Comparison of ENCODE assay signal across 13 mouse cellular contexts in genomic region chr14:124264541-124265059, GRCm38 (mm10).
"Had no signal": no experiment of that assay in that cellular context is flagged by ENCODE, and none has a peak within 500 bp of the region (broad histone marks: within the 10 kb centered on the region; RNA-seq: fewer than 3 reads in every experiment).

No protein-coding gene starts in this region.

- H3K27ac ChIP-seq: layer of hippocampus, adult 2 months; limb, embryonic 13.5 days; liver, embryonic 14.5 days; neural tube, embryonic 13.5 days had no signal

- H3K4me1 ChIP-seq: limb, embryonic 13.5 days; neural tube, embryonic 13.5 days had no signal

- H3K4me3 ChIP-seq: layer of hippocampus, adult 2 months; limb, embryonic 13.5 days; neural tube, embryonic 13.5 days had no signal

- H3K4me2 ChIP-seq: limb, embryonic 13.5 days; neural tube, embryonic 13.5 days had no signal

- H3K27me3 ChIP-seq: limb, embryonic 13.5 days; neural tube, embryonic 13.5 days had no signal

- DNase-seq: kidney, adult 2 months; kidney, postnatal 36 days; left cerebral cortex, postnatal 4 days; lung, adult 18-20 months; midbrain, embryonic 14.5 days; retina, postnatal 1 day; right cerebral cortex, postnatal 14 days; thymus, adult 2 months; thymus, postnatal 36 days had no signal

- H3K9ac ChIP-seq: limb, embryonic 13.5 days; liver, embryonic 14.5 days; neural tube, embryonic 13.5 days had no signal

- H3K9me3 ChIP-seq: limb, embryonic 13.5 days; neural tube, embryonic 13.5 days had no signal

- H3K36me3 ChIP-seq: limb, embryonic 13.5 days; neural tube, embryonic 13.5 days had no signal
